Mouse (Mus musculus) embryonic facial prominence, embryonic 12.5 days (tissue): ENCODE results near the gene Tgm2. TPM values are rescaled to one million over a fixed set of nuclear protein-coding genes. Genes with fewer than 3 reads are reported as not detected.

Source experiments
- ATAC-seq: fragments of 200-750 bp; cut with Nextera tagmentation; 2 replicates; pipeline ENCODE4 v1.8.0; 2017; ENCODE audit not compliant: insufficient number of reproducible peaks, insufficient read depth, low FRiP score, low TSS enrichment
- H3K27ac ChIP-seq: fragments of 300-500 bp; sonication (generic); 2 replicates; pipeline ENCODE4 v1.5.1; 2016; ENCODE audit warnings: mild to moderate bottlenecking
- H3K27me3 ChIP-seq: fragments of 300-500 bp; sonication (generic); 2 replicates; pipeline ENCODE4 v1.6.1; 2016; ENCODE audit warnings: mild to moderate bottlenecking, moderate library complexity
- H3K36me3 ChIP-seq: fragments of 300-500 bp; sonication (generic); 2 replicates; pipeline ENCODE4 v1.6.1; 2016; ENCODE audit warnings: mild to moderate bottlenecking
- H3K4me1 ChIP-seq: fragments of 300-500 bp; sonication (generic); 2 replicates; pipeline ENCODE4 v1.6.1; 2016
- H3K4me2 ChIP-seq: fragments of 300-500 bp; sonication (generic); replicated peaks from 2 replicates; pipeline ENCODE4 v1.6.1; 2016; ENCODE audit warnings: mild to moderate bottlenecking, moderate library complexity
- H3K4me3 ChIP-seq: fragments of 300-500 bp; sonication (generic); 2 replicates; pipeline ENCODE4 v1.5.1; 2016; ENCODE audit warnings: mild to moderate bottlenecking
- H3K9ac ChIP-seq: fragments of 300-500 bp; sonication (generic); 2 replicates; pipeline ENCODE4 v1.6.1; 2016; ENCODE audit warnings: mild to moderate bottlenecking, moderate library complexity
- H3K9me3 ChIP-seq: fragments of 300-500 bp; sonication (generic); 2 replicates; pipeline ENCODE4 v1.6.1; 2016; ENCODE audit warnings: mild to moderate bottlenecking, moderate library complexity
- WGBS: fragments of 180-500 bp; shearing (Covaris S2); methylation state at CpG from one replicate; pipeline ENCODE4 v1.1.7; 2016; 5-methylcytosine and 5-hydroxymethylcytosine counted together
- polyA plus RNA-seq: library from polyadenylated mRNA; unstranded; fragments of >200 nt; fragmentation: Nextera tagmentation; extraction: Ambion mirVana; gene quantifications from 2 replicates; pipeline ENCODE4 v1.2.1, GENCODE M21; 2016

Tgm2 gene
- polyA plus RNA-seq, 1 experiment from 2014 or later, result 7.7 TPM

DNA sequence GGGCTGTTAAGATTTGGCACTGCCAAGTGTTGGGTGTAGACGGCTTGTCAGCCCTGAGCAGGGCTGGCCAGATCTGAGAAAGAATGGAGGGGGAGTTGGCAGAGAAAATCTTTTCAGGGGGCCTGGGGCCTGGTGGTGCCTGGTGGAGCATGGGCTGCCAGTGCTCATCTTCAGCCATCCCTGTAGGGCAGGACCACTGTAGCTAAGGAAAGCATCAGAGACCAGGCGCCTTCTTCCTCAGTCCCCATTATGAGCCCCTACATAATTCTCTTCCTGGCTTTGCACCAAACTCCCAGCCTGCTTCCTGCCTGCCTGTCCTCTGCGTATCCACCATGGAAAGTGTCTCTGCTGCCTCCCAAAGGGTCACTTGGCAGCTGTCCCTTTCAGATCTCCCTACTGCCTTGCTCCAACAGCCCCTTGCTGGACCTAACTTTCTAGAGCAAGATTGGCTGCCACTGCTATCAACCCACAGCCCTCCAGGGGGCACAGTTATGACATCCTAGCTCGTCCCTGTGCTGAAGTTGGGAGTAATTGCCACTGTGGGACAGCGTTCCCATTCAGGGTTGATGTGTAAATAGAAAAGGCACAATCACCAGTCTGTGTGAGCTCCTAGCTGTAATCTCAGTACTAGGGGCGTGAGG is 39.2 kb downstream of the Tgm2 start:
- 33% methylated on average over 6 of the region's 6 CpGs for WGBS
- no peak overlapping the region for H3K27ac ChIP-seq
- no peak overlapping the region for H3K9ac ChIP-seq

DNA sequence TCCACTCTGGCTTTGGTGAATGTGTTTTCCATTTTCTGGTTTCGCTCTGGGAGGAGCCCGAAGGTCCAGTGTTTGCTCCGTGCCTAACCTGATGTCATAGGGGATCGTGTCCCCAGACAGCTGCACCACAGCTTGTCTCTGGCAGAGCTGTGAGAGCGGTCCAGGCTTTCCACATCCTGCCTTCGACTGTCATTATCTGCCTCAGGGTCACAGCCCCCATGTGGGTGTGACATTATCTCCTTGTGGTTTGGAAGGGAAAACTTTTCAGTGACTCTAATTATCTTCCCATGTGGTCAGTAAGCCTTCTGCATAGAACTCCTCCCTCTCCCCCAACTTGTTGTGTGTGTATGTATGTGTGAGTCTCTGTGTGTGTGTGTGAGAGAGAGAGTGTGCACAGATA is 40.6 kb downstream of the Tgm2 start:
- 88% methylated on average over 6 of the region's 6 CpGs for WGBS

More for the DNA sequence above, 39.2 kb downstream of the Tgm2 start:
- H3K27me3 ChIP-seq, result no peaks in the 10 kb centered on the region
- H3K4me3 ChIP-seq, result no peak overlapping the region
- no peaks in the 10 kb centered on the region for H3K9me3 ChIP-seq
- no peaks in the 10 kb centered on the region for H3K36me3 ChIP-seq
- no peak overlapping the region for H3K4me2 ChIP-seq
- H3K4me1 ChIP-seq, result peaks cover 17% of the 10 kb centered on the region
- ATAC-seq, result no peak

DNA sequence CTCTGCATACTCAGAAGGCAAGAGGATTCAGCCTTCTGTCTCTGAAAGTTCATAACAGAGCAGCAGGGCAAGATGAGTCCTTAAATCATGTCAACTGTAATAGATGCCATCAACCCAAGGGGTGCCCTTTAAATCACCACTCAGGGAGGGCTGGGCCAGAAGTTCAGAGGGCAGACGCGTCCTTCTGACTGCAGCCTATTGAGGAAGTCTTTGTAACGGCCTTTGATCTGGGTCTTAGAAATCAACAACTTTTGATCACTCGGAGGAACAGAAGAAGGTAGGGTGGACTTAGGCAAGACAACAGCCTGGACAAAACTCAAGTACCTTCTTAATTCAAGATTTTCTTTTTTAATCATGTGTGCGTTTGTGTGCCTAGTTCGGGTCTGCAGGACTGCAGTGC is 41.3 kb downstream of the Tgm2 start:
- no peak for ATAC-seq
- no peak overlapping the region for H3K4me3 ChIP-seq
- no peak overlapping the region for H3K27ac ChIP-seq
- no peak overlapping the region for H3K4me2 ChIP-seq
- WGBS, result 85% methylated on average over 6 of the region's 6 CpGs
- H3K27me3 ChIP-seq, result no peaks in the 10 kb centered on the region
- no peak overlapping the region for H3K9ac ChIP-seq
- H3K9me3 ChIP-seq, result no peaks in the 10 kb centered on the region
- H3K4me1 ChIP-seq, result peaks cover 13% of the 10 kb centered on the region
- H3K36me3 ChIP-seq, result no peaks in the 10 kb centered on the region

More for the DNA sequence above, 40.6 kb downstream of the Tgm2 start:
- H3K36me3 ChIP-seq, result no peaks in the 10 kb centered on the region
- no peak for ATAC-seq
- H3K4me3 ChIP-seq, result no peak overlapping the region
- no peak overlapping the region for H3K27ac ChIP-seq
- no peaks in the 10 kb centered on the region for H3K27me3 ChIP-seq
- no peak overlapping the region for H3K4me2 ChIP-seq
- H3K4me1 ChIP-seq, result peaks cover 17% of the 10 kb centered on the region
- no peaks in the 10 kb centered on the region for H3K9me3 ChIP-seq
- H3K9ac ChIP-seq, result no peak overlapping the region

DNA sequence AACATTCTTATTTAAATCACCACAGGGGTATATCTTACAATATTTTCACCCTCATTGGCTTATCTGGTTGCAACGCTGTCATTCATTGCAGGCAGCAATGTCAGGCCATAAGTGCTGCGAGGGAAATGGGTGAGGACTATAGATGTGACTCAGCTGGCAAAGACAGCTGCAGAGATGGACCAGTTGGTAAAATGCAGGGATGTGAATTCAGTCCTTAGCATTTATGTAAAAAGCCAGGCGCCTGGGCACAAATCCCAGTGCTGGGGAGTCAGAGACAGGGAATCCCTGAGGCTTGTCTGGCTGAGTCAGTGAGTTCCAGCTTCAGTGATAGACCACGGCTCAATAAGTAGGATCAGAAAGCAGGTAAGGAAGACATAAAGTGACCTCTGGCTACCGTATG is 44.5 kb downstream of the Tgm2 start:
- Histone ChIP-seq H3K4me1 (no peaks in the 10 kb centered on the region), H3K4me3 (no peak overlapping the region), H3K9me3 (no peaks in the 10 kb centered on the region), H3K27me3 (no peaks in the 10 kb centered on the region), H3K36me3 (no peaks in the 10 kb centered on the region), H3K27ac (no peak overlapping the region), H3K9ac (no peak overlapping the region), H3K4me2 (no peak overlapping the region)
- WGBS, result 81% methylated on average over 5 of the region's 5 CpGs
- no peak for ATAC-seq

DNA sequence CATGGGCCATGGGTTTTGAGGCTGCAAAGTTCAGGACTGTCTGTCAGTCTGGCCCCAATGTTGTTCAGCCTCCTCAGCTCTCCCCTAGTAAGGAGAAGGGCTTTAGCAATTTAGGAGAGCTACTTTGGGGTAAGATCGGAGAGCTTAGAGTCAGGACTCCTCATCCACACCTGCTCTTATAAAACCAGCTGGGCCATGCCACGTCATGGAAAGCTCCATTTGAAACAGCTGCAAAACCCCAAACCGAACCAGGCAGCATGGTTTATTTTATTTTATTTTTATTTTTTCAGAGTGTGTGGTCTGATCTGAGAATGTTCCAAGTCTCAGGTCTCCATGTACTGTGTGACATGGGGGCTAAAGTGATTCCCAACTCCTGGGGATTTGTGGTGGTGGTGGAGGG is 46.7 kb downstream of the Tgm2 start:
- ATAC-seq, result no peak
- no peaks in the 10 kb centered on the region for H3K9me3 ChIP-seq
- H3K4me3 ChIP-seq, result no peak overlapping the region
- no peaks in the 10 kb centered on the region for H3K36me3 ChIP-seq
- H3K4me1 ChIP-seq, result no peaks in the 10 kb centered on the region; the same call in 1 of the 2 replicates
- no peaks in the 10 kb centered on the region for H3K27me3 ChIP-seq
- H3K4me2 ChIP-seq, result no peak overlapping the region
- no peak overlapping the region for H3K27ac ChIP-seq
- WGBS, result 71% methylated on average over 3 of the region's 3 CpGs
- no peak overlapping the region for H3K9ac ChIP-seq

DNA sequence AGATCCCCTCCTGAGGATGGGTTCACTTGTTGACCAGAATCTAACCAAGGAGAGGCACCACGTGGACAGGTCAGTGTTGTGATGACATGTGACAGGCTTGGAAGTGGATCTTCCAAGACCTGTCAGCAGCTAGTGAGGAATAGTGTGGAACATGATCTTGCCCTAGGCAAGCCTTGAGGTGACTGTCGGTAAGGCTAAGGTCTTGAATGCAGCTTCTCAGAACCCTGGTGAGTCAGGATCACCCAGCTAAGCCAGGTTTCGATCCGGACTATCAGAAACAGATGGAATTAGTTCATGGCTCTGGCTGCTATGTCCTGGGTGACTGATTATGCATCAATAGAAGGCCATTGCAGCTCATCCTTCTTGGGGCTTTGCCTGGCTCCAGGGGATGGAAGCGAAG is 47.5 kb downstream of the Tgm2 start:
- no peak overlapping the region for H3K4me2 ChIP-seq
- H3K27me3 ChIP-seq, result no peaks in the 10 kb centered on the region
- no peaks in the 10 kb centered on the region for H3K9me3 ChIP-seq
- no peak overlapping the region for H3K4me3 ChIP-seq
- H3K27ac ChIP-seq, result no peak overlapping the region
- peaks cover 6% of the 10 kb centered on the region; the same call in 1 of the 2 replicates for H3K4me1 ChIP-seq
- no peak for ATAC-seq
- no peak overlapping the region for H3K9ac ChIP-seq
- 81% methylated on average over 5 of the region's 5 CpGs for WGBS
- H3K36me3 ChIP-seq, result no peaks in the 10 kb centered on the region

DNA sequence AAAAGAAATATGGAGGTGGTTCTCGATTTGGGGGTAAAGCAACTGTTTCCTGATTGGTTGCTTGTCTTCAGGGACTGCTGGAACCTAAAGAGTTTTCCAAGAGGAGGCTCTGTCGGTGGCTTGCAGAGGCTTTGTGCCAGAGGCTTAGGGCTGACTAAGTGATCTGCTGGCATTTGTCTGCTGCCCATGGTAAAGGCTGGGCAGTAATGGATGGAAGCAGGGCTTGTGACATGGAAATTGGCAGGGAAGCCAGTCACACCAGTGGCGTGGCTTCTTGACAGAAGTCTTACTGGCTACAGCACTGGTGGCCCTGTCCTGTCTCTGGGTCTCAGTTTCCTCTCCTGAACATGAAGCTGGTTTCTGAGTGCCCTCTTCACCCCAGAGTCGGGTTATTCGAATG is 49.2 kb downstream of the Tgm2 start:
- H3K4me2 ChIP-seq, result no peak overlapping the region
- no peak overlapping the region for H3K4me3 ChIP-seq
- H3K9ac ChIP-seq, result no peak overlapping the region
- H3K27ac ChIP-seq, result no peak overlapping the region
- H3K36me3 ChIP-seq, result no peaks in the 10 kb centered on the region
- 82% methylated on average over 5 of the region's 5 CpGs for WGBS
- ATAC-seq, result no peak
- H3K9me3 ChIP-seq, result no peaks in the 10 kb centered on the region
- H3K4me1 ChIP-seq, result peaks cover 6% of the 10 kb centered on the region; the same call in 1 of the 2 replicates
- no peaks in the 10 kb centered on the region for H3K27me3 ChIP-seq

DNA sequence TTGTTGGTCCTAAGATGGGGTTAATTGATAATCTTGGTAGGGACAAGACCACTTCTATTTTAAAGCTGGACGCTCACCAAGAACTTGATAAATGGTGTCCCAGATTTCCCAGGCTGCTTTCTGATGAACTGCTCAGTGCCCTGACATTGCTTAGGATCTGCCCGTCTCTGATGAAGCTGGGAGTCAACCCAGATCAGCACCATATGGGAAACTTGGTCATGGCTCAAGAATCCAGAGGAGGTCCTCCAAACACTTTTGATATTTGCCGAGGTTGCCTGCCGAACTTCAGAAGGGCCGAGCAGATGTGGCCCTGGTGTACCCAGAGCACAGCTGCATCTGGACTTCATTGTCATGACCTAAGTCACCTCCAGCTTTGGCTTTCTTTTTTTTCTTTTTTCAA is 51.4 kb downstream of the Tgm2 start:
- H3K36me3 ChIP-seq, result no peaks in the 10 kb centered on the region
- no peaks in the 10 kb centered on the region for H3K27me3 ChIP-seq
- no peak overlapping the region for H3K4me2 ChIP-seq
- no peak overlapping the region for H3K4me3 ChIP-seq
- 59% methylated on average over 5 of the region's 5 CpGs for WGBS
- no peak for ATAC-seq
- H3K27ac ChIP-seq, result no peak overlapping the region
- H3K9me3 ChIP-seq, result no peaks in the 10 kb centered on the region
- H3K4me1 ChIP-seq, result peaks cover 6% of the 10 kb centered on the region; the same call in 1 of the 2 replicates
- H3K9ac ChIP-seq, result no peak overlapping the region

DNA sequence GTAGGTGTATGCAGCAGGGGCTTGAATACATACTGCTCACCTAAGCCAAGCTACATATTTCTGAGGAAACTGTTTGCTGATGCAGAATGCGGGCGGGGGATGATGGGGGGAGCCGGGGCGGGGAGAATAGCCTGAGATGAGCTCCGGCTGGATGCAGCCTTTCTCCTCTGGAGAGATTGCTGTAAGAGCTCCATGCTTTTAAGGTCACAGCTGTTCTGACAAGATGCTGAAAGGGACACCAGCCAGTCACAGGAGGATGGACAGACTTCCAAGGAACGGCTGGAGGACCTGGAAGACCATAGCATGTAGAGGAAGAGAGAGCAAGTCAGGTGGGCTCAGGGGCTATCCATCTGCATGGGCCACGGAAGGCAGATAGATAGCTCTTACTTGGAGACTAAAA is 51.9 kb downstream of the Tgm2 start:
- 74% methylated on average over 7 of the region's 7 CpGs for WGBS
- Histone ChIP-seq H3K36me3 (no peaks in the 10 kb centered on the region), H3K9me3 (no peaks in the 10 kb centered on the region), H3K27ac (no peak overlapping the region), H3K27me3 (no peaks in the 10 kb centered on the region), H3K9ac (no peak overlapping the region), H3K4me3 (no peak overlapping the region), H3K4me1 (peaks cover 6% of the 10 kb centered on the region; the same call in 1 of the 2 replicates), H3K4me2 (no peak overlapping the region)
- ATAC-seq, result no peak

DNA sequence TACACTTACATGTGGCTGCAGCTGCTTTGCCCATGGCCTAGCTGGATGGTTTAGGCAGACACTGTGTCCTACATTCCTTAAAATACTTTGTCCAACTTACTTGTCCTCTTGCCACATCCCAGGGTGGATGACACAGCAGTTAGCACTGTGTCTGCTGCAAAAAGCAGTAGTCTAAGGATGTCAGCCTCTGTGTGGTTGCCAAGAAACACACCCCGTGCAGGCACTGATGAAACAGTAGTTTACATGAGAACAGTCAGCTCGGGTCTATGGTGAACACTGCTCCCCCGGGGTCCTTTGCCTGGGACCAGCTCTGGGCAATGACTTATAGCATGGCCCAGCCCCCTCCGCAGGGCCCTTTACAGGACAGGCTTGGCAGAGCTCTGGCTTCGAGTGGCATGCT is 52.9 kb downstream of the Tgm2 start:
- no peak for ATAC-seq
- Histone ChIP-seq H3K27me3 (no peaks in the 10 kb centered on the region), H3K27ac (no peak overlapping the region), H3K9me3 (no peaks in the 10 kb centered on the region), H3K4me3 (no peak overlapping the region), H3K4me2 (no peak overlapping the region), H3K9ac (no peak overlapping the region), H3K4me1 (peaks cover 6% of the 10 kb centered on the region; the same call in 1 of the 2 replicates), H3K36me3 (no peaks in the 10 kb centered on the region)
- 67% methylated on average over 5 of the region's 5 CpGs for WGBS

DNA sequence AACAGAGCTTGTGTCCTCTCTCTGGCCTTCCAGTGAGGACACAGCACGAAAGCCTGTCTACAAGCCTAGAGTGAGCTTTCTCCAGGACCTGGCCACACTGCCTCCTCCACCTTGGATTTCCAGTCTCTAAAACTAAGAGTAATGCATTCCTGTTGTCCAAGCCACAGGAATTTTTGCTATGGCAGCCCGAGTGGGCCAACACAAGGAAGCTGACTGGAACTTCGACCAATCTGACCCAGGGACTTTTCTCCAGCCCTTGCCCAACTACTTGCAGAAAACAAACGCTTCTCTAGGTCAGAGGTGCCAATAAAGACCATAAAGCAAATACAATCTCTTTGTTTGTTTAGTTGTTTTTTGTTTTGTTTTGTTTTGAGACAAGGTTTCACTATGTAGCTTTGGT is 56.1 kb downstream of the Tgm2 start:
- 84% methylated on average over 4 of the region's 4 CpGs for WGBS

DNA sequence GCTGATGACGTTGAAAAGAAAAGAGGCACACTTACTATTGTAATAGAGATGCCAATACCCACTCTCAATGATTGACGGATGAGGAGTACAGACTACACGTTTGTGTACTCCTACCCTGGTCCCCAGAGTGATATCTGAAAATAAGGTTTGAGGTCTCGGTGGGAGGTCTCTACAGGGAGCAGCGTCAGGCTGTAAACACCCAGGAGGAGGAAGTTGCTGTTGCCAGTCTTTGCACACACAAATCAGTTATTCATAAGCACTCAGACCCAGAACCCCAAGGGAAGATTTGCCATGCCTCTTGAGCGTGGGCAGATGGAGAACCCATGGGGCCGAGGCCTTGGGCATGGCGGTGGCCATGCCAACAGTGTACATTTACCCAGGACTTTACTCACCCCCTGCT is 61.8 kb downstream of the Tgm2 start:
- Histone ChIP-seq H3K9ac (no peak overlapping the region), H3K4me3 (no peak overlapping the region), H3K27ac (no peak overlapping the region), H3K4me1 (no peaks in the 10 kb centered on the region), H3K9me3 (no peaks in the 10 kb centered on the region), H3K27me3 (no peaks in the 10 kb centered on the region), H3K36me3 (no peaks in the 10 kb centered on the region), H3K4me2 (no peak overlapping the region)
- ATAC-seq, result no peak
- WGBS, result 61% methylated on average over 8 of the region's 8 CpGs

More for the DNA sequence above, 56.1 kb downstream of the Tgm2 start:
- Histone ChIP-seq H3K9ac (no peak overlapping the region), H3K27me3 (no peaks in the 10 kb centered on the region), H3K27ac (no peak overlapping the region), H3K4me1 (peaks cover 6% of the 10 kb centered on the region; the same call in 1 of the 2 replicates), H3K4me3 (no peak overlapping the region), H3K36me3 (no peaks in the 10 kb centered on the region), H3K9me3 (no peaks in the 10 kb centered on the region), H3K4me2 (no peak overlapping the region)
- ATAC-seq, result no peak
